Mouse (Mus musculus) forebrain, embryonic 14.5 days (tissue): ENCODE measurements at regions not wholly inside any gene's neighbourhood (a gene's known extent, or its start where the extent isn't known, plus 50 kb on each side); places are given as distances from the start of the nearest gene placed in this dataset.
A peak's percentile ranks its signal among the peaks of the same experiment; 100 is the strongest.

ENCODE experiments used
- ATAC-seq: fragments of 200-750 bp; cut with Nextera tagmentation; 2 replicates; pipeline ENCODE4 v1.8.0; 2017; ENCODE audit warnings: mild to moderate bottlenecking, moderate library complexity
- DNase-seq: peaks from one replicate; pipeline ENCODE4 v3.0.0-alpha.2; 2015; ENCODE audit warnings: low spot score
- H3K27ac ChIP-seq: fragments of 300-500 bp; sonication (generic); 2 replicates; pipeline ENCODE4 v1.5.1; 2014; ENCODE audit warnings: low read depth, mild to moderate bottlenecking, control low read depth, low read length, moderate library complexity
- H3K27me3 ChIP-seq: fragments of 300-500 bp; sonication (generic); replicated peaks from 2 replicates; pipeline ENCODE4 v1.6.1; 2014; ENCODE audit warnings: low read length, control low read depth, mixed read lengths; ENCODE audit not compliant: control insufficient read depth, insufficient read depth
- H3K36me3 ChIP-seq: fragments of 300-500 bp; sonication (generic); 2 replicates; pipeline ENCODE4 v1.6.1; 2014; ENCODE audit warnings: low read length, control low read depth; ENCODE audit not compliant: control insufficient read depth, insufficient read depth
- H3K4me1 ChIP-seq: fragments of 300-500 bp; sonication (generic); 2 replicates; pipeline ENCODE4 v1.6.1; 2014; ENCODE audit warnings: antibody characterized with exemption, low read length, control low read depth; ENCODE audit not compliant: control insufficient read depth, insufficient read depth
- H3K4me2 ChIP-seq: fragments of 300-500 bp; sonication (generic); 2 replicates; pipeline ENCODE4 v1.6.1; 2014; ENCODE audit warnings: mild to moderate bottlenecking, control low read depth, low read length
- H3K4me3 ChIP-seq: fragments of 300-500 bp; sonication (generic); 2 replicates; pipeline ENCODE4 v1.5.1; 2014; ENCODE audit warnings: low read depth, low read length, control low read depth
- H3K9ac ChIP-seq: fragments of 300-500 bp; sonication (generic); 2 replicates; pipeline ENCODE4 v1.6.1; 2014; ENCODE audit warnings: mild to moderate bottlenecking, low read length, control low read depth, moderate library complexity
- H3K9me3 ChIP-seq: fragments of 300-500 bp; sonication (generic); replicated peaks from 2 replicates; pipeline ENCODE4 v1.6.1; 2016; ENCODE audit warnings: low read length, control low read depth, mixed read lengths; ENCODE audit not compliant: control insufficient read depth
- WGBS: fragments of 180-500 bp; shearing (Covaris S2); extraction: QIAGEN DNeasy Blood & Tissue Kit; methylation state at CpG from one replicate; pipeline ENCODE4 v1.1.7; 2014; 5-methylcytosine and 5-hydroxymethylcytosine counted together

- DNase-seq: peak; percentile 86
- peak; percentile 81; the same call in 1 of the 2 replicates for ATAC-seq
- Histone ChIP-seq H3K9me3 (no peaks in the 10 kb centered on the region), H3K27me3 (peaks cover 6% of the 10 kb centered on the region; the same call in 1 of the 2 replicates), H3K4me2 (no peak overlapping the region), H3K4me3 (no peak overlapping the region), H3K4me1 (peaks cover 3% of the 10 kb centered on the region), H3K9ac (no peak overlapping the region), H3K27ac (no peak overlapping the region), H3K36me3 (no peaks in the 10 kb centered on the region)
- 16% methylated on average over 2 of the region's 2 CpGs for WGBS
Observed at GRCm38 (mm10) chr9:100097028-100097427, 221.1 kb upstream of the Sox14 start.

- Histone ChIP-seq H3K36me3 (no peaks in the 10 kb centered on the region), H3K4me2 (no peak overlapping the region), H3K4me1 (peaks cover 3% of the 10 kb centered on the region), H3K4me3 (no peak overlapping the region), H3K9ac (no peak overlapping the region), H3K27me3 (peaks cover 3% of the 10 kb centered on the region; the same call in 1 of the 2 replicates), H3K9me3 (no peaks in the 10 kb centered on the region), H3K27ac (no peak overlapping the region)
- peak; percentile 31 for DNase-seq
- 2% methylated on average over 7 of the region's 7 CpGs for WGBS
- peak; percentile 26; the same call in 1 of the 2 replicates for ATAC-seq
Observed at GRCm38 (mm10) chr9:100095559-100095959, 219.6 kb upstream of the Sox14 start.

DNA sequence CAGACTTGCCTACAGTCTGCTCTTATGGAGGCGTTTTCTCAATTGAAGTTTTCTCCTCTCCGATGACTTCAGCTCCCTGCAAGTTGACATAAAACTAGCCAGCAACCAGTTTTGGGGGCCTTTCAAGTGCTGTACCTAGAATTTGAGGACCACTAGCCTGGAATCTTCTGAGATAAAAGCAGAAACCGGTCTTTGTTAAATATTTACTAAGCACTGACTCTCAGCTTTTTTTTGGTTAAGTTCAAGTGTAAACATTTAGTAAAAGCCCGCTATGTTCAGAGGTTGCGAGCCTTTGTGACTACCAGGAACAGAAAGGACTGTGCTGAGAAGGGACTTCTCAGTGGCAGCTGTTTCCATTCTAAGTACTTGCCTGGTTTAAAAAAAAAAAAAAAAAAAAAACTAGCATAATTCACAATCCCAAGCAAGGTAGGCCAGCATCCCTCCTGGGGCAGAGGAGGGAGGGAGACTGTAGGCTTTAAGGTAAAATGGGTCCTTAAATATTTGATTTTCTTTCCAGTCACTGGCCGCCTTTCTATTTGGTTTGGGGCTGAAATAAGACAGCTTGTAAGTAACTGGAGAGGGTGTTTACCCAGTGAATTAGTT is 219.1 kb upstream of the Sox14 start:
- 40% methylated on average over 6 of the region's 6 CpGs for WGBS
- H3K4me3 ChIP-seq: no peak overlapping the region
- H3K9me3 ChIP-seq: no peaks in the 10 kb centered on the region
- no peaks in the 10 kb centered on the region for H3K36me3 ChIP-seq
- no peak overlapping the region for H3K27ac ChIP-seq
- DNase-seq (no peak), ATAC-seq (no peak)
- peaks cover 3% of the 10 kb centered on the region; the same call in 1 of the 2 replicates for H3K27me3 ChIP-seq
- no peak overlapping the region for H3K4me2 ChIP-seq
- peaks cover 3% of the 10 kb centered on the region for H3K4me1 ChIP-seq
- H3K9ac ChIP-seq: no peak overlapping the region

- Histone ChIP-seq H3K36me3 (no peaks in the 10 kb centered on the region), H3K9ac (no peak overlapping the region), H3K9me3 (no peaks in the 10 kb centered on the region), H3K27ac (no peak overlapping the region), H3K4me1 (no peaks in the 10 kb centered on the region), H3K4me2 (no peak overlapping the region), H3K27me3 (no peaks in the 10 kb centered on the region), H3K4me3 (no peak overlapping the region)
- WGBS: 92% methylated on average over 5 of the region's 5 CpGs
- no peak for ATAC-seq
- DNase-seq: no peak
Observed at GRCm38 (mm10) chr9:100071141-100071540, 195.2 kb upstream of the Sox14 start.

- 83% methylated on average over 1 of the region's 1 CpGs for WGBS
- DNase-seq (no peak), ATAC-seq (no peak)
- H3K36me3 ChIP-seq: no peaks in the 10 kb centered on the region
- H3K4me3 ChIP-seq: no peak overlapping the region
- H3K27ac ChIP-seq: no peak overlapping the region
- no peak overlapping the region for H3K9ac ChIP-seq
- no peak overlapping the region for H3K4me2 ChIP-seq
- no peaks in the 10 kb centered on the region for H3K9me3 ChIP-seq
- H3K27me3 ChIP-seq: no peaks in the 10 kb centered on the region
- no peaks in the 10 kb centered on the region for H3K4me1 ChIP-seq
Observed at GRCm38 (mm10) chr9:100058541-100058940, 182.6 kb upstream of the Sox14 start.

GRCm38 (mm10) chr9:100046213-100046807 is 170.3 kb upstream of the Sox14 start:
- Histone ChIP-seq H3K36me3 (no peaks in the 10 kb centered on the region), H3K9ac (no peak overlapping the region), H3K4me3 (no peak overlapping the region), H3K4me2 (peak overlapping the region; percentile 24), H3K4me1 (no peaks in the 10 kb centered on the region; the same call in 1 of the 2 replicates), H3K27me3 (no peaks in the 10 kb centered on the region), H3K27ac (no peak overlapping the region), H3K9me3 (no peaks in the 10 kb centered on the region)
- no peak for ATAC-seq
- 7% methylated on average over 13 of the region's 13 CpGs for WGBS
- peak; percentile 33 for DNase-seq

DNA sequence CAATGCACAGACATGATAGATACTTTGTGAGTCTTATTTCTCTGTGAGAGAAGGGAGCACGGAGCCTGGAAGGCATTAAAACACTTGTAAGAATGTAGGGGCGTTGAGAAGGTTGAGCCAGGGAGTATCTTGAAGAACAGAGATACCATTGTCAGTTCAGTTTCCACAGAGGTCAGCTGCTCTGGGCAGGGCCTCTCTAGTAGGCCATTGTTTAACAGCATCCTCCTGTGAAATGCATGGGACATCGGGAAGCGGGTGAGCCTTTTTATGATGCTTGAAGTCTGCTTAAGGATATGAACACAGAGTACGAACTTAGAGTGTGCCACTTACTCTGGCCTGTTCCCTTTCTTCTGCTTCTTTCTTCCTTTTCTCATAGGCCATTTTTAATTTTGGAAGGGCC is 169.7 kb upstream of the Sox14 start:
- no peak overlapping the region for H3K4me3 ChIP-seq
- H3K27ac ChIP-seq: no peak overlapping the region
- no peaks in the 10 kb centered on the region for H3K9me3 ChIP-seq
- no peak overlapping the region for H3K4me2 ChIP-seq
- no peaks in the 10 kb centered on the region for H3K27me3 ChIP-seq
- no peak overlapping the region for H3K9ac ChIP-seq
- ATAC-seq (no peak), DNase-seq (no peak)
- H3K36me3 ChIP-seq: no peaks in the 10 kb centered on the region
- WGBS: 18% methylated on average over 5 of the region's 5 CpGs
- H3K4me1 ChIP-seq: no peaks in the 10 kb centered on the region; the same call in 1 of the 2 replicates

DNA sequence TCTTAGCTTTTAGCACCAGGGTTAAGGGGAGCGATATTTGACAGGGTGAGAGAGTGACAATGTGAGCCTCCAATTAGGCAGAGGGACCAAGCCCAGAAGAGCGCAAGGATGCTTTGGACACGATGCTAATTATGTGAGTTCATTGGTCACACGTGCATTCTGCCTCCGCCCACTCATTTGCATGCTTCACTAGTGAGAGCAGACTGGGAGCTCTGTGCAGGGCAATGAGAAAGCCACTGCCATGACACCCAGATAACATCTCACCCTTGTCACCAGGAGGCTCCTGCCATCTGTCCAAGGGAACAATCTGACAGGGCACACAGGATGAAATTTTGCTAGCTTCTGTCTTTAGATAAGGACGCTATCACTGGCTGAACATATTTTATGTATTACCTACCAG is 165.8 kb upstream of the Sox14 start:
- DNase-seq: peak; percentile 55
- ATAC-seq: peak; percentile 40; the same call in 1 of the 2 replicates
- no peak overlapping the region for H3K27ac ChIP-seq
- no peaks in the 10 kb centered on the region for H3K36me3 ChIP-seq
- H3K4me3 ChIP-seq: no peak overlapping the region
- no peaks in the 10 kb centered on the region; the same call in 1 of the 2 replicates for H3K4me1 ChIP-seq
- 36% methylated on average over 6 of the region's 6 CpGs for WGBS
- H3K4me2 ChIP-seq: no peak overlapping the region
- no peaks in the 10 kb centered on the region for H3K9me3 ChIP-seq
- H3K9ac ChIP-seq: no peak overlapping the region
- no peaks in the 10 kb centered on the region for H3K27me3 ChIP-seq

DNA sequence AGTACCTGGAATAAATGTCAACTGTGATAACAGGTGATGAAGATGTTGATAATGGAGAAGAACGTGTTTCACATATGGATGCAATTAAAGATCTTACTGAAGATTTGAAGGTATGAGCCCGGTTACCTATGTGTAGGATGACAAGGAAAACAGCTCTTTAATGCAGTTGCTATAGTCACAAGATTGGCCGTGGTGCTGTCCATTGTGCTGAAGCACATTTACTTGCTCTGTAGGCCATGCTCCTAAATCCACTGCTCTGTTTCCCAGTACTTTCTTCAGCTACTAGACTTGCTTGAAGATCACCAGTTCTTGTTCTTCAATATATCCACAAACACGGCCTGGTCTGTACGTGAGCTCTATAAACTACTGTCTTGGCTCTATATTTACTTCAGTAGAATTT is 147.7 kb upstream of the Sox14 start:
- ATAC-seq: no peak

More for the DNA sequence above, 147.7 kb upstream of the Sox14 start:
- WGBS: 69% methylated on average over 5 of the region's 5 CpGs
- no peak overlapping the region for H3K4me3 ChIP-seq
- no peak overlapping the region for H3K4me2 ChIP-seq
- no peaks in the 10 kb centered on the region for H3K9me3 ChIP-seq
- no peaks in the 10 kb centered on the region for H3K4me1 ChIP-seq
- H3K27me3 ChIP-seq: no peaks in the 10 kb centered on the region
- no peaks in the 10 kb centered on the region for H3K36me3 ChIP-seq
- H3K9ac ChIP-seq: no peak overlapping the region
- H3K27ac ChIP-seq: no peak overlapping the region
- DNase-seq: peak; percentile 20
